Mouse (Mus musculus) E14TG2a.4 (cell line): ENCODE data around the gene Mrpl1.

Source experiments
- CTCF ChIP-seq: conservative IDR thresholded peaks from 2 replicates; pipeline ENCODE4 v1.5.1; 2014; ENCODE audit warnings: low read length
- POU5F1 ChIP-seq: IDR thresholded peaks from 2 replicates; pipeline ENCODE4 v1.6.1; 2014; ENCODE audit warnings: low read length, borderline replicate concordance

- TF ChIP-seq CTCF (no peak), POU5F1 (no peak)
These were observed 9.0 kb upstream of the Mrpl1 start for GRCm38 (mm10) chr5:96200269-96200668.
